Mouse (Mus musculus): Measurements from ENCODE around the gene Sox4. TPM values are rescaled to one million over a fixed set of nuclear protein-coding genes. Genes with fewer than 3 reads are reported as not detected.

Sox4 gene
- 71.3 and 73.8 TPM in 2 replicates for polyA plus RNA-seq (2015; fragmentation: Nextera tagmentation; extraction: Ambion mirVana)

GRCm38 (mm10) chr13:28953581-28953991 lies at the start of gene Sox4:
Sox4 (minus strand) TSS chr13:28953713.

